Mouse (Mus musculus) adrenal gland, postnatal 36 days (tissue): ENCODE results near the gene Timm17a. TPM values are rescaled to one million over a fixed set of nuclear protein-coding genes. Genes with fewer than 3 reads are reported as not detected.

ENCODE experiments used
- DNase-seq, 2 experiments: peaks; one replicate each; pipeline ENCODE4 v3.0.0; 2021; ENCODE audit warnings: mixed read lengths in 1 of 2
- total RNA-seq, 2 experiments: library from RNA; stranded (reverse); gene quantifications; 2 replicates each; pipeline ENCODE4 v1.2.3; 2021

Timm17a gene
- total RNA-seq, 2 experiments from 2014 or later: 212 to 215 TPM

- peak; percentile 92 to 93 for DNase-seq
These were observed 32.9 kb downstream of the Timm17a start for GRCm38 (mm10) chr1:135280646-135281045.

GRCm38 (mm10) chr1:135271371-135271770, 42.2 kb downstream of the Timm17a start:
- no peak for DNase-seq

- DNase-seq: peak in 1 of 2 experiments; percentile 22
These were observed 45.7 kb downstream of the Timm17a start for GRCm38 (mm10) chr1:135267663-135268446.

- peak; percentile 45 to 55 for DNase-seq
These were observed 47.7 kb downstream of the Timm17a start for GRCm38 (mm10) chr1:135265834-135266233.

GRCm38 (mm10) chr1:135263316-135263715, 50.3 kb downstream of the Timm17a start:
- DNase-seq: no peak

- DNase-seq: no peak
These were observed 51.2 kb downstream of the Timm17a start for GRCm38 (mm10) chr1:135262329-135262728.

- no peak for DNase-seq
These were observed 52.6 kb downstream of the Timm17a start for GRCm38 (mm10) chr1:135260931-135261330.

- peak; percentile 76 to 84 for DNase-seq
These were observed 54.5 kb downstream of the Timm17a start for GRCm38 (mm10) chr1:135259128-135259436.

- DNase-seq: peak; percentile 16 to 55
These were observed 55.0 kb downstream of the Timm17a start, which contains the start of gene Elf3 for GRCm38 (mm10) chr1:135258380-135259127. Gene Elf3, minus strand, starts transcription at chr1:135258568.

GRCm38 (mm10) chr1:135256299-135256698, 57.3 kb downstream of the Timm17a start:
- peak in 1 of 2 experiments; percentile 44 for DNase-seq

- no peak for DNase-seq
These were observed 60.7 kb downstream of the Timm17a start for GRCm38 (mm10) chr1:135252854-135253253.

- DNase-seq: no peak
These were observed 62.2 kb downstream of the Timm17a start for GRCm38 (mm10) chr1:135251405-135251804.

GRCm38 (mm10) chr1:135250706-135251105, 62.9 kb downstream of the Timm17a start:
- DNase-seq: no peak

GRCm38 (mm10) chr1:135248434-135248850, 65.1 kb downstream of the Timm17a start:
- DNase-seq: peak; percentile 3 to 20

Other genes with a start within 250 kb of the Timm17a start
- gene Lgr6, start 208.5 kb downstream of the Timm17a start, total RNA-seq: 1 to 10 TPM; 1.2 to 2.2 TPM
- gene Ptpn7, start 181.1 kb downstream of the Timm17a start, total RNA-seq: 1 to 10 TPM in 1 of 2 experiments, under 1 TPM in 1; 0.63 to 1.1 TPM
- gene Arl8a, start 167.0 kb downstream of the Timm17a start, total RNA-seq: 10 to 100 TPM; 52.5 to 56.3 TPM
- 1 to 10 TPM in 1 of 2 experiments, under 1 TPM in 1; 0.83 to 1.5 TPM for gene Gpr37l1, start 146.1 kb downstream of the Timm17a start, total RNA-seq
- not detected for gene Elf3, start 55.2 kb downstream of the Timm17a start, total RNA-seq
- gene Rnpep, start 29.7 kb downstream of the Timm17a start, total RNA-seq: 10 to 100 TPM; 46.3 to 48.9 TPM
- gene Lmod1, start 11.0 kb upstream of the Timm17a start, total RNA-seq: 1 to 10 TPM; 1.4 to 1.6 TPM
- gene Shisa4, start 61.5 kb upstream of the Timm17a start, total RNA-seq: 1 to 10 TPM; 6.8 to 9.2 TPM
- gene Ipo9, start 116.7 kb upstream of the Timm17a start, total RNA-seq: 10 to 100 TPM; 66.0 to 81.5 TPM